Mouse (Mus musculus): ENCODE results near the gene Trex2. TPM values are rescaled to one million over a fixed set of nuclear protein-coding genes. Genes with fewer than 3 reads are reported as not detected.

Trex2 gene
- not detected in 2 replicates for polyA plus RNA-seq (2011; ENCODE audit: insufficient read depth, insufficient read length, low replicate concordance, missing spikeins)

GRCm38 (mm10) chrX:73435252-73435651, at the start of gene Trex2:
Gene Trex2 (minus strand): TSS chrX:73435344.
- TF ChIP-seq CTCF (IDR thresholded peaks at IDR 0.05; ENCODE audit: control insufficient read depth, insufficient read depth, low read length) (no peak), POLR2A (IDR thresholded peaks at IDR 0.05; ENCODE audit: borderline replicate concordance, control insufficient read depth, low read depth, low read length) (no peak)
- Histone ChIP-seq H3K4me1 (ENCODE audit: control insufficient read depth, insufficient read depth, low read length) (no peaks in the 10 kb centered on the region), H3K27ac (ENCODE audit: control insufficient read depth, insufficient read depth, low read depth, low read length, poor library complexity) (no peak within 1 kb of the TSS), H3K4me3 (replicated peaks; ENCODE audit: control insufficient read depth, low read depth, low read length) (no peak within 1 kb of the TSS)
- 88% methylated on average over 10 of the region's 11 CpGs for WGBS

DNA sequence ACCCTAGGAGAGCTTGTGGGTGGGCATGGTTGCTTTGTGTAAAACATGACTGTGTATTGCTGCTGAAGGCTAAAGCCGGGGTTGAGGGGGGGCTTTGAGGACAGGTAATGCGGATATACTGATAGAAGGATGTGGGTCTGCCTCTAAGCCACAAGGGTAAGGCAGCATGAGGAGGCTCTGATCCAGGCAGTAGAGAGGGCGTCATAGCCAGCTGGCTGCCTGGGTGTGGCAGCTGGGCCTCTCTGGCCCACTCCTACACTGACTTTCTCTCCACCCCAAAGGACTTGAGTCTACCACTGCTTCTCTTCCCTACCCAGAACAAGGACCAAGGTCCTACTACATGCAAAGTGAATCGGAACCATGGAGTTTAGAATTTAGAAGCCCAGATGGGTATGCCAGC, 49.7 kb upstream of the Trex2 start:
- TF ChIP-seq POLR2A (IDR thresholded peaks at IDR 0.05; ENCODE audit: borderline replicate concordance, control insufficient read depth, low read depth, low read length) (no peak), CTCF (IDR thresholded peaks at IDR 0.05; ENCODE audit: control insufficient read depth, insufficient read depth, low read length) (no peak)
- Histone ChIP-seq H3K4me3 (replicated peaks; ENCODE audit: control insufficient read depth, low read depth, low read length) (no peak overlapping the region), H3K4me1 (ENCODE audit: control insufficient read depth, insufficient read depth, low read length) (no peaks in the 10 kb centered on the region), H3K27ac (ENCODE audit: control insufficient read depth, insufficient read depth, low read depth, low read length, poor library complexity) (no peak overlapping the region)
- WGBS = 79% methylated on average over 4 of the region's 4 CpGs

GRCm38 (mm10) chrX:73484076-73484475, 48.9 kb upstream of the Trex2 start:
- TF ChIP-seq POLR2A (IDR thresholded peaks at IDR 0.05; ENCODE audit: borderline replicate concordance, control insufficient read depth, low read depth, low read length) = no peak
- TF ChIP-seq CTCF (IDR thresholded peaks at IDR 0.05; ENCODE audit: control insufficient read depth, insufficient read depth, low read length) = no peak
- WGBS = 78% methylated on average over 1 of the region's 1 CpGs
- Histone ChIP-seq H3K4me1 (ENCODE audit: control insufficient read depth, insufficient read depth, low read length) (no peaks in the 10 kb centered on the region), H3K4me3 (replicated peaks; ENCODE audit: control insufficient read depth, low read depth, low read length) (no peak overlapping the region), H3K27ac (ENCODE audit: control insufficient read depth, insufficient read depth, low read depth, low read length, poor library complexity) (no peak overlapping the region)

DNA sequence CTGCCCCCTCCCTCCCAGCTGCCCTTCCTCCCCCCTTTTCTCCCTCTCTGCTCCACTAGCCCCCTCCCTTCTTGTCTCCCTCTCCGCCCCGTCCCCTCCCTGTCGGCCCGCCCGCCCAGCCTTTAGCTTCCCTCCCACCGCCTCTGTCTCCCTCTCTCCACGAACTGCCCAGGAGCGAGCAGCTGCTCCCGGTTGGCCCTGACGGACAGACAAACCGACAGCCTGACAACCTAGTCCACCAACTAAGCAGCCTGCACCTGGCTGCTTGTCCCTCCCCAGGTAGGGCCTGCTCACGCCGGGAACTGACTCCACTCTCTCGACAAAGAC, 48.3 kb upstream of the Trex2 start, which contains the start of gene Bgn:
Gene Bgn, plus strand, starts transcription at position 119 of the 327 bp plus-strand sequence.
- WGBS = 29% methylated on average over 14 of the region's 14 CpGs
- TF ChIP-seq POLR2A (IDR thresholded peaks at IDR 0.05; ENCODE audit: borderline replicate concordance, control insufficient read depth, low read depth, low read length) = no peak
- TF ChIP-seq CTCF (IDR thresholded peaks at IDR 0.05; ENCODE audit: control insufficient read depth, insufficient read depth, low read length) = no peak
- no peaks in the 10 kb centered on the region for H3K4me1 ChIP-seq (ENCODE audit: control insufficient read depth, insufficient read depth, low read length)
- no peak within 1 kb of the TSS for H3K27ac ChIP-seq (ENCODE audit: control insufficient read depth, insufficient read depth, low read depth, low read length, poor library complexity)
- no peak within 1 kb of the TSS for H3K4me3 ChIP-seq (replicated peaks; ENCODE audit: control insufficient read depth, low read depth, low read length)

DNA sequence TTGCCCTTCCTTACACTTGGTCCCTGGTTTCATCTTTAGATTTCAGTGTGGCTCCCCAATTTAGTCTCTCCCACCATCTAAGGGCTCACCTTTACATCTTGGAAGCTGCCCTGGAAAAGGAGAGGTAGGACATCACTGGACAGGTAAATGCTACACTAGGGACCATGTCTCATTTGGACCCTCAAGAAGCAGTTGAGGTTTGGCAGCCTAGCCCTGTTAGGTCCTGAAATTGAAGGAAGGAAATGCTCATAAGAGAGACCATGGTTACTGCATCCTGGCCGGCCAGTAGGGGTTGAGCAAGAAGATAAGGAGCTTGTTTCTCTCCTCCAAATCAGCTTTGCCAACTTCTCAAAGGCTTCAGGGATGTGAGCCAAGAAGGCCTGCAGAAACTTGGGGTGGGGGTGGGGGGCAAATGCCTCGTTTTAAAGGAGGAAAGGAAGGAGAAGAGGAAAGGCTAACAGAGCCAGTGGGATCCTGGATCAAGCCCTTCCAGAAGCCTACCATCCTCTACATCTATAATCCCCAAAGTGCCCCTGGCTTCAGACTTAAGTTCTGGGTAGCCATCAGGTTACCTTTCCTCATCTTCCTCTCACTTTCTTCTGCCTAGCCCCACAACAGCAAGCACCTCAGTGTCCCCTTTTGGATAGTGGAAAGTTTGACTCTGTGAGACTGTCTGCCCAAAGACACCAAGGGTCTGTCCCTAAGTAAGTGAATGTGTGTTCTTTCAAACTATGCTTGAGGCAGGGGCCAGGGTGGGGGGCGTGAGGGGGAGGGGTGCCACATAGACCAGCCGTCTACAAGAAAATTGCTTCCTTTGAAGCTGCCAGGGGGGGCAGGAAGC, 47.7 kb upstream of the Trex2 start:
- no peaks in the 10 kb centered on the region for H3K4me1 ChIP-seq (ENCODE audit: control insufficient read depth, insufficient read depth, low read length)
- WGBS = 8% methylated on average over 4 of the region's 4 CpGs
- no peak for TF ChIP-seq CTCF (IDR thresholded peaks at IDR 0.05; ENCODE audit: control insufficient read depth, insufficient read depth, low read length)
- no peak for TF ChIP-seq POLR2A (IDR thresholded peaks at IDR 0.05; ENCODE audit: borderline replicate concordance, control insufficient read depth, low read depth, low read length)
- no peak overlapping the region for H3K4me3 ChIP-seq (replicated peaks; ENCODE audit: control insufficient read depth, low read depth, low read length)
- H3K27ac ChIP-seq (ENCODE audit: control insufficient read depth, insufficient read depth, low read depth, low read length, poor library complexity) = no peak overlapping the region

DNA sequence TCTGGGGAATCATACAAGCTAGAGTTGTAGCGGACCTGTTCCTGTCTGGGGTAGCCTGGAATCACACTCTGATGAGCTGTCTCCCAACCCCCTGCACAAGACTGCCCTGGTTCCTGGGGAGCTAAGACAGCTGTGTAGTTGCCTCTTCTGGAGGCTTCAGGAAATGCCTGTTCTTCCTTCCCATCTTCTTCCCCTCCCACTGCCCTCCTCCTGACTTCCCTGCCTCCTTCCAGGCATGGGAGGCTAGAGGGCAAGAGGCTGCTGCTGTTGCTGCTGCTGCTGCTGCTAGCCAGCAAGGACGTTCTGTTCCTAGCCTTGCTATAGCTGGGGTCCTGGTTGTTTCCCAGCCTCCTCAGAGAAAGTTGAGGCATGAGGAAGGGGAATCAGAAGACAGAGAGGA, 45.2 kb upstream of the Trex2 start:
- H3K4me3 ChIP-seq (replicated peaks; ENCODE audit: control insufficient read depth, low read depth, low read length) = no peak overlapping the region
- H3K4me1 ChIP-seq (ENCODE audit: control insufficient read depth, insufficient read depth, low read length) = no peaks in the 10 kb centered on the region
- TF ChIP-seq POLR2A (IDR thresholded peaks at IDR 0.05; ENCODE audit: borderline replicate concordance, control insufficient read depth, low read depth, low read length) = no peak
- no peak for TF ChIP-seq CTCF (IDR thresholded peaks at IDR 0.05; ENCODE audit: control insufficient read depth, insufficient read depth, low read length)
- 76% methylated on average over 2 of the region's 2 CpGs for WGBS
- no peak overlapping the region for H3K27ac ChIP-seq (ENCODE audit: control insufficient read depth, insufficient read depth, low read depth, low read length, poor library complexity)

DNA sequence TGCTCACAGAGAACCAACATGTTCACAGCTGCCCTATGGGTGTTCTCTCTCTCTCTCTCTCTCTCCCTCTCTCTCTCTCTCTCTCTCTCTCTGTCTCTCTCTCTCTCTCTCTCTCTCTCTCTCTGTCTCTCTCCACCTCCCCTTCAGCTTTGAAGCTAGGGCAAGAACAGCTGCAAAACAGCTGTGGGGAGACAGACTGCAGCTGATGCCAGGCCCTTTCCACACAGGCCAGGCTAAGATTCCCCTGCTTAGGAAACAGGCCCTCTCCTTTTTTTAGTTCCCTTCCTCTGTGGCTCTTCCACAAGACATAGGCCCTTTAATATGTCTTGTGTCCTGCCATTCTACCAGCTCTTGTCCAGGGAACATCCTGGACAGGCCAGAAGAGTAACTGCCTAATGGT, 44.5 kb upstream of the Trex2 start:
- no peak overlapping the region for H3K27ac ChIP-seq (ENCODE audit: control insufficient read depth, insufficient read depth, low read depth, low read length, poor library complexity)
- no peak overlapping the region for H3K4me3 ChIP-seq (replicated peaks; ENCODE audit: control insufficient read depth, low read depth, low read length)
- TF ChIP-seq POLR2A (IDR thresholded peaks at IDR 0.05; ENCODE audit: borderline replicate concordance, control insufficient read depth, low read depth, low read length) (no peak), CTCF (IDR thresholded peaks at IDR 0.05; ENCODE audit: control insufficient read depth, insufficient read depth, low read length) (no peak)
- no peaks in the 10 kb centered on the region for H3K4me1 ChIP-seq (ENCODE audit: control insufficient read depth, insufficient read depth, low read length)

DNA sequence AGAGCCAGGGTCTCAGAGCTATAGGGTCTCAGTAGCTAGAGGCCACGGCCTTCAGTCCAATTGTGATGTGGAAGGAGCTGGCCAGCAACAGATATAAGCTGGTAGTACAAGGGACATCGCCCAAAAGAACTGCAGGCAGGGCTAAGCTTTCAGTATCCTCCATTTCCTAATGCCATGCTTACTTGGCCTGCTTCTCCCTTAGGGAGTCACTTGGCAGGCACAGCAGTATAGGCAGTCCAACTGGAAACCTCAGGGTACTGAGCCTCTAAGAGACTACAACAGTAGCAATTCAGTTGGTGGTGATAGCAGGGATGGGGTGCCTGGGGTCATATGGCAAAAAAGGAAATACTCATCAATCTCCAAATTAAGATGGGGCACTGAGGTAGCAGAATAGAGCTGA, 42.4 kb upstream of the Trex2 start:
- no peak for TF ChIP-seq CTCF (IDR thresholded peaks at IDR 0.05; ENCODE audit: control insufficient read depth, insufficient read depth, low read length)
- no peak for TF ChIP-seq POLR2A (IDR thresholded peaks at IDR 0.05; ENCODE audit: borderline replicate concordance, control insufficient read depth, low read depth, low read length)
- no peaks in the 10 kb centered on the region for H3K4me1 ChIP-seq (ENCODE audit: control insufficient read depth, insufficient read depth, low read length)
- H3K4me3 ChIP-seq (replicated peaks; ENCODE audit: control insufficient read depth, low read depth, low read length) = no peak overlapping the region
- 79% methylated on average over 2 of the region's 2 CpGs for WGBS
- H3K27ac ChIP-seq (ENCODE audit: control insufficient read depth, insufficient read depth, low read depth, low read length, poor library complexity) = no peak overlapping the region
